8 mouse cellular contexts compared by ENCODE assay signal in genomic region chr11:101259948-101260825, GRCm38 (mm10). TPM values are rescaled to one million over a fixed set of nuclear protein-coding genes. Genes with fewer than 3 reads are reported as not detected.
A peak's percentile ranks its signal among the peaks of the same experiment; 100 is the strongest.
DNase-seq lines count a peak whose midpoint lies in the region; ATAC-seq and TF ChIP-seq lines count a peak whose summit lies in the region.

Gene Wnk4, plus strand, starts transcription at chr11:101260567.

- TF ChIP-seq CTCF in kidney, postnatal 0 days (IDR thresholded peaks at IDR 0.05; ENCODE audit: low read depth), result no peak

- H3K4me2 ChIP-seq in heart, embryonic 13.5 days, result peak within 1 kb of the TSS; percentile 99
- H3K4me2 ChIP-seq in kidney, postnatal 0 days (ENCODE audit: low read length), result peak within 1 kb of the TSS; percentile 97

- no peaks in the 10 kb centered on the region for H3K9me3 ChIP-seq in ES-E14 (ENCODE audit: control insufficient read depth, insufficient read depth, low read depth, low read length)
- no peaks in the 10 kb centered on the region for H3K9me3 ChIP-seq in embryonic facial prominence, embryonic 10.5 days
- H3K9me3 ChIP-seq in heart, embryonic 13.5 days, result no peaks in the 10 kb centered on the region
- no peaks in the 10 kb centered on the region for H3K9me3 ChIP-seq in kidney, postnatal 0 days (replicated peaks; ENCODE audit: low read length)

- peak; percentile 45 for DNase-seq in 416B (ENCODE audit: low read depth)
- peak; percentile 65 for DNase-seq in ES-E14 (ENCODE audit: low read depth, low spot score)
- peak; percentile 87 for DNase-seq in embryonic facial prominence, embryonic 10.5 days (ENCODE audit: low spot score)
- DNase-seq in kidney, postnatal 0 days (ENCODE audit: low spot score), result peak; percentile 93
- peak; percentile 67 to 83 for DNase-seq in spleen, postnatal 10 days (ENCODE audit: low spot score in 2 of 2)
- DNase-seq in cerebellum, adult 11 months, result no peak

- peak within 1 kb of the TSS; percentile 45; the same call in 1 of the 2 replicates for H3K9ac ChIP-seq in ES-E14 (ENCODE audit: insufficient read depth, low read depth, low read length, poor library complexity, severe bottlenecking)
- H3K9ac ChIP-seq in heart, embryonic 13.5 days, result peak within 1 kb of the TSS; percentile 88
- H3K9ac ChIP-seq in kidney, postnatal 0 days (ENCODE audit: low read depth, low read length), result peak within 1 kb of the TSS; percentile 88

- H3K36me3 ChIP-seq in ES-E14 (ENCODE audit: control insufficient read depth, insufficient read depth, low read length, poor library complexity, severe bottlenecking), result peaks cover 4% of the 10 kb centered on the region
- H3K36me3 ChIP-seq in embryonic facial prominence, embryonic 10.5 days (replicated peaks), result peaks cover 35% of the 10 kb centered on the region
- peaks cover 18% of the 10 kb centered on the region for H3K36me3 ChIP-seq in heart, embryonic 13.5 days
- H3K36me3 ChIP-seq in kidney, postnatal 0 days (ENCODE audit: insufficient read depth, low read length), result 0 out of 2 replicates have a peak, but pooled peaks cover 8% of the 10 kb centered on the region

- under 1% methylated on average over 43 of the region's 43 CpGs for WGBS in embryonic facial prominence, embryonic 10.5 days
- 1% methylated on average over 43 of the region's 43 CpGs for WGBS in heart, embryonic 13.5 days
- under 1% methylated on average over 41 of the region's 43 CpGs for WGBS in kidney, postnatal 0 days

- peaks cover 0 to 28% of the 10 kb centered on the region in 2 experiments; a peak in 2 of 4 replicates for H3K4me1 ChIP-seq in ES-E14 (ENCODE audit: control insufficient read depth in 2 of 2, insufficient read depth in 2 of 2, low read length in 2 of 2, poor library complexity in 1 of 2)
- H3K4me1 ChIP-seq in embryonic facial prominence, embryonic 10.5 days, result peaks cover 66% of the 10 kb centered on the region
- peaks cover 86% of the 10 kb centered on the region for H3K4me1 ChIP-seq in heart, embryonic 13.5 days
- H3K4me1 ChIP-seq in kidney, postnatal 0 days (replicated peaks; ENCODE audit: insufficient read depth, low read length), result peaks cover 34% of the 10 kb centered on the region

- ATAC-seq in heart, embryonic 13.5 days (ENCODE audit: extremely low read depth, insufficient number of reproducible peaks, low FRiP score, low TSS enrichment), result peak; percentile 81
- ATAC-seq in kidney, postnatal 0 days (replicated peaks; ENCODE audit: low FRiP score, low read depth), result peak; percentile 77
- ATAC-seq in megakaryocyte progenitor cell, adult 5-6 weeks (replicated peaks; ENCODE audit: poor library complexity), result peak; percentile 81

- peaks cover 49% of the 10 kb centered on the region for H3K27me3 ChIP-seq in embryonic facial prominence, embryonic 10.5 days (replicated peaks; ENCODE audit: low read depth, poor library complexity, severe bottlenecking)
- peaks cover 32% of the 10 kb centered on the region for H3K27me3 ChIP-seq in heart, embryonic 13.5 days (replicated peaks)
- H3K27me3 ChIP-seq in kidney, postnatal 0 days (ENCODE audit: insufficient read depth, low read length), result peaks cover 4% of the 10 kb centered on the region; the same call in 1 of the 2 replicates

- in situ Hi-C loops in ES-E14 (cut with MboI; ENCODE audit: low sequenced_read_pairs in 2 of 2, unreplicated experiment in 2 of 2), result no loop called here

- no peak within 1 kb of the TSS for H3K27ac ChIP-seq in ES-E14 (ENCODE audit: insufficient read depth, low read depth, low read length, poor library complexity, severe bottlenecking)
- H3K27ac ChIP-seq in embryonic facial prominence, embryonic 10.5 days (replicated peaks), result peak within 1 kb of the TSS; percentile 76
- H3K27ac ChIP-seq in heart, embryonic 13.5 days (replicated peaks), result peak within 1 kb of the TSS; percentile 90
- peak within 1 kb of the TSS; percentile 90 for H3K27ac ChIP-seq in kidney, postnatal 0 days

- H3K4me3 ChIP-seq in ES-E14 (ENCODE audit: insufficient read depth in 1 of 2, low read depth in 1 of 2, low read length in 2 of 2, poor library complexity in 1 of 2, severe bottlenecking in 1 of 2), result peak within 1 kb of the TSS; percentile 61 to 64
- H3K4me3 ChIP-seq in embryonic facial prominence, embryonic 10.5 days, result peak within 1 kb of the TSS; percentile 70
- H3K4me3 ChIP-seq in heart, embryonic 13.5 days, result peak within 1 kb of the TSS; percentile 75
- peak within 1 kb of the TSS; percentile 59 for H3K4me3 ChIP-seq in kidney, postnatal 0 days (replicated peaks; ENCODE audit: low read depth, low read length)

TF ChIP-seq in ES-E14, 5 proteins besides CTCF, POLR2A, EP300 and RAD21:
- TF ChIP-seq CHD2 (IDR thresholded peaks at IDR 0.05; ENCODE audit: low read depth, low read length) (no peak), MAFK (IDR thresholded peaks at IDR 0.05; ENCODE audit: insufficient read depth, low read depth, low read length) (no peak), ZNF384 (IDR thresholded peaks at IDR 0.05; ENCODE audit: low read depth, low read length) (no peak), HCFC1 (IDR thresholded peaks at IDR 0.05; ENCODE audit: borderline replicate concordance, insufficient read depth, low read length) (no peak), ZC3H11A (IDR thresholded peaks at IDR 0.05; ENCODE audit: borderline replicate concordance, low read depth, low read length) (no peak)
TF ChIP-seq in ES-E14: peak in this region for 0.

RNA-seq across cellular contexts. Expression of gene Wnk4, which starts in this region (rescaled TPM):
- 0.49 and 1.1 TPM in 2 replicates for total RNA-seq in ES-E14 (2012; rRNA removed)
- 6.0 and 8.3 TPM in 2 replicates for polyA plus RNA-seq in embryonic facial prominence, embryonic 10.5 days (2016; fragmentation: Nextera tagmentation; extraction: Ambion mirVana)
- polyA plus RNA-seq in heart, embryonic 13.5 days (2015; fragmentation: Nextera tagmentation; extraction: Ambion mirVana), result 7.6 and 8.0 TPM in 2 replicates
- 47.0 and 48.8 TPM in 2 replicates for polyA plus RNA-seq in kidney, postnatal 0 days (2015; fragmentation: Nextera tagmentation; extraction: Ambion mirVana)
- total RNA-seq in megakaryocyte progenitor cell, adult 5-6 weeks (2015), result not detected in 2 replicates
- total RNA-seq in megakaryocyte progenitor cell, adult 5-6 weeks (2017), result not detected in 2 replicates

Comparison
In these comparisons a context has a peak if more than half of its experiments do, and no peak if none do; other contexts are left out.
1. Peak in ATAC-seq in megakaryocyte progenitor cell, adult 5-6 weeks; RNA of the gene not detected or under 1 TPM.